Mouse (Mus musculus): Measurements from ENCODE around the gene Acvrl1. TPM values are rescaled to one million over a fixed set of nuclear protein-coding genes. Genes with fewer than 3 reads are reported as not detected.
"Not testable (repeated sequence)": the region's sequence is repeated elsewhere in the genome, so short reads cannot be mapped to it uniquely, and the experiment has no call there.

The Acvrl1 gene
- total RNA-seq, 4 experiments from 2014 or later: 14.5 to 24.7 (median 21.5) TPM

DNA sequence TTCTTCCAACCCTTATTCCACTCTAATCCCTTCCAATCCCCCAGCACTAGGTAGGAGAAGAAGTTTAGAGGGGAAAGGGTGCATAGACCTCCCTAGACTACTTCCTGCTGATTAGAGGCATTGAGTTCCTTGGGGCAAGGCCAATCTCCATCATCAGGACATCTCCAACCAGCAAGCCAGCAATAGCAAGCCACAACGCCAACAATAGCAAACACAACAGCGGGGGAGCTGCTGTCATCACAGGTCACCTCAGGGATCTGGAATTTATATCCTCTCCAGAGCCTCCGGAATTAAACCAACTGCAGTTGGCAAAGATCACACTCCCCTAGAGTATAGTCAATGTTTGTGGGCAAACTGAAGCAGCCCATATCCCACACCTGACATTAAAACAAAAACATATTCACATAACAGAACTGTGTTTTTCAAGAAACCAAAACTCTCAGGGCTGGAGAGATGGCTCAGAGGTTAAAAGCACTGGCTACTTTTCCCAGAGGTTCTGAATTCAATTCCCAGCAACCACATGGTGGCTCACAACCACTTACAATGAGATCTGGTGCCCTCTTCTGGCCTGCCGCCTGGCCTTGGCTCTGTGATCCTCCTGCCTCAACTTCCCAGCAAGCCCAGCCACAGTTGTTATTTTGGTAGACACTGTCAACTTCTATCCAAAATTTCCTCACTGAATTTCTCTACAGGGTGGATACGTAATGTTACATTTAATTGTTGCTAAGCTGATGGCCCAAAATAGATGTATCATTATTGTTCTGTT lies 20.2 kb upstream of the Acvrl1 start:
- no peak for DNase-seq

DNA sequence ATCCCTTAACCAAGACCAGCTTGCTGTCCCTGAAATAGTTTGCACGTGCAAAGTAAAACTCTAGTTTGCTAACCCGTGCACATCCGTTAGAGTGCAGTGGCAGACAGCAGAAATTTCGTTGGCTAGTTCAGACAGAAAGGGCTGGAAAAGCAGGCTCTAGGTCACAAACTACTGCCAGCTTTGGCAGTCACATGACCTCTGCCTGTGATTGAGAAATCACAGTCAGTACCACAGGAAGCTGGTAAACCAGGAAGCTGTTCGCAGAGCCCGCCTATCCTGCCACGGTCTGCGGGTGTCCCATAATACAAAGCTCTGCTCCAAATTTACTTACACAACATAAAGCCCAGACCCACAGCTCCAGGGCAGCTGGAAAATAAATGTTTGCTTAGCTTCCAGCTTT lies 15.1 kb upstream of the Acvrl1 start:
- peak; percentile 53 for DNase-seq

DNA sequence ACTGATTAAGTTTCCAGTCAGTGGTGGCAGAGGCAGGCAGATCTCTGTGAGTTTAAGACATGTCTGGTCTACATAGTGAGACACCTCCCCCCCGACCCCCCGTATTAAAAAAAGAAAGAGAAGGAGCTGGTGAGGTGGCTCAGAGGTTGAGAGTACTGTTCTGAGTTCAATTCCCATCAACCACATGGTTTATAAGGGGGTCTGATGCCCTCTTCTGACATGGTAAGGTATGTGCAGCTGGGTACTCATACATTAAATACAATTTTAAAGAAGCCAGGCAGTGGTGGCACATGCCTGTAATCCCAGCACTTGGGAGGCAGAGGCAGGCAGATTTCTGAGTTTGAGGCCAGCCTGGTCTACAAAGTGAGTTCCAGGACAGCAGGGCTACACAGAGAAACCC lies 14.5 kb upstream of the Acvrl1 start:
- not testable (repeated sequence) for DNase-seq

DNA sequence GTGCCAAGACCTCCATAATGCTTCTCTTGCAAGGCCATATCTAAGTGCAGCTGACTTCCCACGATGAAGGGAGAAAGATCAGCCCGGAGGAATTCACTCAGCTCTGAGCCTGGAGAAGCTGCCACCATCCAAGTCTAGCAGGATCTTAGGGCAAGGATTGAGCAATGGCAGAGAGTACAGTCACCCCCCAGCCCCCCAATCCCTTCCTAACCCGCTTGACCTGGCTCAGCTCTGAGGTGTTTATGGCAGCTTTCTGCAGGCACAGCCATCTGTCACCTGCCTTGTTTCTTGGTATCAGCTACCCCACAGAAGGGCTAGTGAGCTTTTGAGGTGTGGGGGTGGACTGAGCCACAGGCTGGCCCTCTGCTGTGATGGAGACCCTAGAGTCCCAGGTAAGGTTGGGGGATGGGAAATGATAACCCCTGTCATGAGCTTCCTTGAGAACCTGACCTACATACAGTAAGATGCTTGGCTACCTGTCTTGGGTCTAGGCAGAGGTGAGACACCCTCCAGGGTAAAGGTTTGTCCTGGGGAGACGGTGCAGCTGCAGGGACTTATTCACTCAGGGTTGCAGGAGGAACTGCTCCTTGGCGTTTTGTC lies 12.7 kb upstream of the Acvrl1 start, which contains the start of gene Ankrd33:
TSS of gene Ankrd33 (plus strand) at position 245 of the 600 bp plus-strand sequence.
- no peak for DNase-seq

DNA sequence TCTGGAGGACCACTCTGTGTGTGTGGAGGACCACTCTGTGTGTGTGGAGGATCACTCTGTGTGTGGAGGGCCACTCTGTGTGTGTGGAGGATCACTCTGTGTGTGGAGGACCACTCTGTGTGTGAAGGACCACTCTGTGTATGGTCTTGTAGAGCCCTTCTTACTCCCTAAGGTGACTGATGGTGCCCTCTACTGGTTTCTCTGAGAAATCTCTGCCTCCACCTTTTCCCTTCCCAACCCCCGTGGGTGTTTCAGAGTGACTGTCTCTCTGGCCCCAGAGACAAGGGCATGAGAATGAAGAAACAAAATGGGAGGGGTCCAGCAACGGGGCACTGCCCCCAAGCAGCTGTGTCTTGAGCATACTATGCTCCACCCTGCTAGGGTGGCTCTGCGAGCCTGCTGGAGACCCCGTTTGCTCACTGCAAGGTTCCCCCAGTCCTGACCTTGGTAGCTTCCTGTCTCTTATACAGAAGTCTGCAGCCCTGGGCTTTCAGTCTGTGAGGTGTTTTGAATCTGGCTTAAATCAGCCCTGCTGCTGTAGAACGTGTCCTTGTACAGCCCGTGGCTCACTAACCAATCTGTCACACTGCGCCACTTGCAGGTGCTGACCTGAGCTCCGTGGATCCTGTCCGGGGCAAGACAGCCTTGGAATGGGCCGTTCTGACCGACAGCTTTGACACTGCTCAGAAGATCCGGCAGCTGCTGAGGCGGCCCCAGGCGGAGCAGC lies 9.8 kb upstream of the Acvrl1 start:
- no peak for DNase-seq

DNA sequence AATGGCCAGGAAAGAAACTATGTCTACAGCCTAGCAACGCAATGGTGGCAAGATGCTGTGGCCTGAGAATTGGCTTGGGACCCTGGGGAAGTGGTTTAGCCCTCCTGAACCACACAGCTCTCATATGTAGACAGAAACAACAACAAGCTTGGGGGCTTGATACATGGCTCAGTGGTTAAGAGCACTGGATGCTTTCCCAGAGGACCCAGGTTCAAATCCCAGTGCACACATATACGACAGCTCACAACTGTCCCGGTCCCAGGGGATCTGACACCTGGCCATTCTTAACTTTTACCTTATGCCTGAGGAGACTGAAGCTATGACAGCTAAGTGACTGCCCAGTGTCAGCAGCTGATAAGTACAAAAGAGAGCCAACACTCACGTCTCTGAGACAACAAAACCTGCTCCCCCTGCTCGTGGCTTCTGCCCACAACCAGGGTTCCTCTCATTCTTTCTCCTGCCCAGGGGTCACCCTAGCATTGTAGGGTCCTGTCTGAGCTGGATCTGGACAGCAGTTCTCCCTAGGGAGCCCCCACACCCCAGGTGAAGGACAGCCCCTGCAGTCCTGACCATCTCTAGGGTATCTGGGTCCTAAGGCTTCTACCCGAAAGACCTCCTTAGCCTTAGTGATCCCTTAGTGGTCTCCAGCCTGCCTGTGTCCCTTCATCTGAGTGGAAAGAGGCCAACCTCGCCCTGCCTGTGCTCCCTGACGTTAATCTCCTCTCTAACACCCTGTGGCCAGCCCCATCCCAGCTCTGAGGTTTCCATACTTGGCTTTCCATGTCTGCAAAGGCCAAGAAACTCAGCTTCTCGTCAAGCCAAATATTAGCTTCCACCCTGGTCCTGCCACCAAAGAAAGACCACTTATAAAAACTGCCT lies 6.7 kb upstream of the Acvrl1 start:
- DNase-seq: no peak

DNA sequence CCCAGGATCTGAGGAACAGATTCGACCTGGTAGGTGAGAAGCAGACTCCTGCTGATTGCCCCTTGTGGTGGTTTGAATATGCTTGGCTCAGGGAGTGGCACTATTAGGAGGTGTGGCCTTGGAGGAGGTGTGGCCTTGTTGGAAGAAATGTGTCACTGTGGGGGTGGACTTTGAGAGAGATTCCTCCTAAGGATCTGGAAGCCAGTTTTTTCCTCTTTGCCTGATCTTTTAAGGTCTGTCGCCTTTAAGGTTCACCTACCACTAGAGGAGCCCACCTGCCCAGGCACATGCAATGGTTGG lies 6.1 kb upstream of the Acvrl1 start:
- no peak for DNase-seq

DNA sequence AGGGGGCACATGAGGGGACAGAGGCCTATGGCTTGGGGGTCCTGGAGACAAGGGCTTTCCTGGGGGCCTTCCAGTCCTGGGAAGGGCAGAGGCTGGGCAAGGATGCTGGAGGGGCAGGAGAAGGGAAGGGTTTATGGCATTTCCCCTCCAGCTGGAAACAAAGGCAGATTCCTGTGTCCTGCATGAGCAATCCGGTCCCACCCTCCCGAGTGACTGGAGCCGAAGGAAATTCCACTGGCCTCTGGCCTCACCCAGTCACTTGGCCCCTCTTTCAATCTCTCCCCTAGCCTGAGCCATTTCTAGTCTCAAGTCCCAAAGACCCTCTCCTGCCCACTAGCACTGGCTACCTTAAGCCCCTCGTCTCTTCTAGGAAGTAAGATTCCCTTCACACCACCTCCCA lies 5.1 kb upstream of the Acvrl1 start:
- no peak for DNase-seq

DNA sequence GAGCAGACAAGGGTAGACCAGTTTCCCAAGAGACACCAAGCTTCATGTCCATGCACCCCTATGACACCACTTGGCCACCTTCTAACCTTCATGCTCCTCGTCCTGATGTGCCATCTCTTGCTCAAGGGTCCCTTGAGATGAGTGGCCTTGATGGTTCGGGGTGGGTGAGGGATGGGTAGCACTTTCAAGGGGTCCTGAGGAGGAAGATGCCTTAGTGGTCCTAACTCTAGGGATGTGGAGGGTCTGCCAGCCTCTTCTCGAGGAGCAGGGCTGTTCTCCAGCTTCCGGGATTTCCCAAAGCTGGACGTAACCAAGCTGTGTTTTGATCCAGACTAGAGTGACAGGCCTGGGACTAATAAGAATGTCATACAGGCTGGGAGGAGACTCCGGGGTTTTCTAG lies 2.8 kb upstream of the Acvrl1 start:
- no peak for DNase-seq

DNA sequence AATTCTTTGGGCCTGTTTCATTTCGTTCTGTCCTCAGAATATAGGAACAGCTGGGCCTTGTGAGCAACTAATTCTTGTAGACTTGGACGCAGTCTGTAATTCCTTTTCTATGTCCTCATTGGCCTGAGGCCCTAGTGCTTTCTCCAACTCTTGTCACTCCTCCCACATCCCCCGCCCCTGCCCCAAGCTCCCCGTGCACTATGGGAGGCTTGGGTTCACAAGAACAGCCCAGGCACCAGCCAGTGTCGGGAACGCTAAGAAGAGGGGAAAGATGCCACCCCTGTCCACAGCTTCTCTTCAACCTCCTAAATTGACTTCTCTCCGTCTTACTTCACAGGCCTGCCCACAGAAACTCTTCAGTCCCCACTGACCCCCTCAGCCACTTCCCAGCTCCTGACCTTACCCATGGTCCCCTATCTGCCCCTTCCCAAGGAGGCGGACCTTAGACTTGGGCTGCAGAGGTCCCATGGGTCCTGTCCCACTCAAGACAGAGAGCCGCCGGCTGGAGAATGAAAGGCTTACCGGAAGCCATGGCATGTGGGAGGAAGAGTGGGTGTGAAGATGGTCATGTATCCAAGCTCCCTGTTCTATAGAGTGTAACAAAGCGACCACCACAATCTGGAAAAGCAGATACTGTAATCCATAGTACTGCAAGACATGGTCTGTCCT lies 1.3 kb upstream of the Acvrl1 start:
- no peak for DNase-seq

DNA sequence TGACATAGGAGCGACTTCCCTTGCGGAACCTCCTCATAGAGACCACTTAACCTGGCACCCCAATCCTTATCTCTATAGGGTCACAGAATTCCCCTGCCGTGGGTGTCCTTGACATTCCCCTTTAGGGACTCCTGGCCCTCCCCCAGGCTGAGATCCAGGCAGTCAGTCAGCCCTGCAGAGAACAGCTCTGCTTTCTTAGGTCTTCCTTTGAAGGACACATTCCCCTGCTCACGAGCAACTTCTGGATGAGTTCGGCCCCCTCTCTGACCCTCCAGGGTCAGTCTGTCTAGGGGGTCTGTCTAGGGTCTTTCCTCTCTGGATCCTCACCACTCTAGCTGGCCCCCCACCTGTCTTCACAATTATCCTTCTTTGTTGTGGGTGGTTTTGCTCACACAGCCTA lies 1.1 kb downstream of the Acvrl1 start:
- DNase-seq: no peak

DNA sequence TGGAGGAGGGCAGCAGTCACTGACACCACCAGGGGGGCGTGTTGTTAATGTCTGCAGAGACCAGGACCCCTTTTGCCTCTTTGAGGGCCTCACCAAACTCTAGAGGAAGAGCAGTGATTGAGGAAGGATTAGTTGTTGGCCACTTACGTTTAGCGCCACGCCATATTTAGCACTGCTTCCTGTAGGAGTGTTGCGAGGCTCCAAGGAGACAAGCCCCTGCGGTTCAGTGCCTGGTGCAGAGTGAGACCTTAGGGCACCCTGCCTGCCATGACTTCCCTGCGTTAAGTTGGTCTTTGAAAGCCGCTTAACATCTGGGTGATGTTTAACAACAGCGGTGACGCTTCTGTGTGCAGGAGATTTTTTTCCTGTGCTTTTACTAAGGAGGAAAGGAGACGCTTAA lies 3.2 kb downstream of the Acvrl1 start:
- DNase-seq: no peak

DNA sequence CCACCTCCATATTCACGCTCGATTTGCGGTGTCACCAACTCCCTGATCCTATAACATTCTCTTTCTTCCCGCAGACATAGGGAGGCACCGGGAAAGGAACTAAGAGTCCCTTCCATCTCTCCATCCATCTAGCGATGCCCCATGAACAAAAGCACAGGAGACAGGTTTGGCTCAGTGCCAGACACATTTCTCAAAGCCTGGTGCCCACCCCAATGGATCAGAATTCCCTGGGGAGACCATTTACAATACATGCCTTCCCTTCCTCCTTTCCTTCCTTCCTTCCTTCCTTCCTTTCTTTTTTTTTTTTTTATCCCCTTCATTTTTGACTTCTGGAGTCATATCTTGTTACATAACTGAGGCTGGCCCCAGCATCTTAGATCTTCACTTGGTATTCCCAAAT lies 3.7 kb downstream of the Acvrl1 start:
- no peak for DNase-seq

DNA sequence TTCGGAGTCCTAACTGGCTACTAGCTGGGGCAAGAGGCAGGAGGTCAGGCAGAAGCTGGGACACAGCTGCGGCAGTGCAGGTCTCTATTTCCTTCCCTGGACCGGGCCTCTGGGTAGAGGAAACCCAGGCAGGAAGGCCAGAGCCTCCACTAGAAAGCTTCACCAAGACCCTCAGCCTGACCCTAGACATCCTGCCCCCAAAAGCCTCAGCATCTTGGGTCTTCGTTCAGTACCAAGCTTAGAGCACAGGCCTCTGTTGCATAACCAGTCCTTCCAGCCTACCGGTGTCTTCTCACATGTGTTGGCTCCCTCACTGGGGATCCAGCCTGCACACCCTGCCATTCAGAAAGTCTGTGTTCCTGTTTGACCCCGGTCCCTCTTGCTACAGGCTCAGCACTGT lies 4.4 kb downstream of the Acvrl1 start:
- DNase-seq: no peak

DNA sequence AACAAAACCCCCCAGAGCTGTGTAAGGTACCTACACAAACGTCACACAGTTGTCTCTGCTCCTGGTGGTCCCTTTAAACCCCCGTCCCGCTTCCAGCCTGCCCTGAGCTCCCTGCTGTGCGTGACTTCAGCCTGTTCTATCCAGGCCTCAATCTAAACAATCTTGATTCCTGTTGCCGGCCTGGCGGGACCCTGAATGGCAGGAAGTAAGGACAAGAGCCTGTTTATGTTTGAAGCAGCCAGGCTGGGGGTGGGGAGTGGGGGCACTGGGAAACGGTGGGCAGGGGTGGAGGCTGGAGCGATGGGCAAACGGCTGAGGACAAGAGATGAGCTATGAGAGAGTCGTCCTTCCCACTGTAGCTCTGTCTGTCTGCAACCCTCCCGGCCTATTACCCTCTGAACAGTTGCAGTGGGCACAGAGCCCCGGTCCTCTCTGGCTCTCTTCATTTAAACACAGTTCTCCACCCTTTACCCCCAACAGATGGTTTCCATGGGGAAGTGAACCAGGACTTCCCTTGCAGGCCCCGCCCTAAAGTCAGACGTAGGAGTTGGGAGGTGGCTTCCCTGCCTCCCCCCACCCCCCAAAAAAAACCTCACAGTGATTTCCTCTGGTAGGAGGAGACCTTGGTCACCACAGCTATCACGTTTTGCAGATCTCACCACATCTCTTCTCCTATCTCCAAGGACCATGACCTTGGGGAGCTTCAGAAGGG lies 5.8 kb downstream of the Acvrl1 start:
- DNase-seq: no peak

DNA sequence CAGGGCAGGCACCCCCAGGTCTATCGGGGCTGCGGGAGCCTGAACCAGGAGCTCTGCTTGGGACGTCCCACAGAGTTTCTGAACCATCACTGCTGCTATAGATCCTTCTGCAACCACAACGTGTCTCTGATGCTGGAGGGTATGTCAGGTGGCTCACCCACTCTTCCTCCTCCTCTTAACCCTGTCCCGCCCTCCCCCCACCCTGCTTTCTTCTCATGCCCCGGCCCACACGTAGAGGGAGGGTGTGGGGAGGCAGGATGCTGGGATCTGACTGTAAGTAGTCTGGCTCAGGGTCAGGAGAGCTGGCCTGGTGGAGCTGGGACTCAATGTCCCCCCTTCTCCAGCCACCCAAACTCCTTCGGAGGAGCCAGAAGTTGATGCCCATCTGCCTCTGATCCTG lies 7.1 kb downstream of the Acvrl1 start:
- no peak for DNase-seq

DNA sequence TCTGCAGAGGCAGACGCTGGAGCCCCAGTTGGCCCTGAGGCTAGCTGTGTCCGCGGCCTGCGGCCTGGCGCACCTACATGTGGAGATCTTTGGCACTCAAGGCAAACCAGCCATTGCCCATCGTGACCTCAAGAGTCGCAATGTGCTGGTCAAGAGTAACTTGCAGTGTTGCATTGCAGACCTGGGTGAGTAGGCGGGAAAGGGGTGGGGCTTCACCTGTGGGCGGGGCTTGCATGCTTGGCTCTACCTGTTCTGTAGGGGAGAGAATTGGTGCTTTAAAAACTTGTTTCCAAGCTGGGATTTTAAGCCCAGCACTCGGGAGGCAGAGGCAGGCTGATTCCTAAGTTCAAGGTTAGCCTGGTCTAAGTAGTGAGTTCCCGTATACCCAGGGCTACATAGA lies 9.1 kb downstream of the Acvrl1 start:
- DNase-seq: no peak

DNA sequence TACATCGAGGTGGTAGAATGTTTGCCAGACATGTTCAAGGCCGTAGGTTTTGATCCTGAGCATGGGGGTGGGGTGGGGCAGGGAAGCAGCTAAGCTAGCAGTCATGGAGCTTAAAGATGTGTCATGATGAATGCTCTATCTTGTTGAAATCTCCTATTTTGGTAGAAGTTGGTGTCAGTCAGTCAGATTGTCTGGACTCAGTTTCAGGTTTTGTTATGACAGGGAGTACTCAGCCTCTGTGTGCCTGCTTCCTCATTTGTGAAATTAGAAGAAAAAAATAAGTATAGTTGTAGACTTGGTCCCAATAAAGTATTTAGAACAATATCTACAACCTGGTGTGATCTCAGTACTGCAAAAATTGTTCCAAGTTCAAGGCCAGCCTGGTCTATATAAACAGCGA lies 10.4 kb downstream of the Acvrl1 start:
- no peak for DNase-seq

DNA sequence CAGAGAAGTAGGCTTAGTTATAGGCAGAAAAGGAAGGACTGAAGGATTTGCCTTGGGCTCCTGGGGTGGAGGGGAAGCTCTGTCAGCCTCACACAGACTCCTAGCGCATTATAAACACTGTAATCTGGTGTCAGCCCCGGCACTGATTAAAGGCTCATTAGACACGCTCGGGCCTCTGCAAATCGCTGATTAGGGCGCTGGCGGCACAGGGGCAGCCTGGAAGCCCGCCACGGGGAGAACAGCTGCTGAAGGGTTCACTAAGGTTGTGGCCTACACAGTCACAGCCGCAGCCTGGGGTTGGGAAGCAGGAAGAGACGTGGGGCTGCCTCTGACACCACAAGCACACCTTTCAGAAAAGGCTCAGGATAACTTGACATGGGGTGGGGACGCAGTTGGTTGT lies 11.6 kb downstream of the Acvrl1 start:
- DNase-seq: no peak

DNA sequence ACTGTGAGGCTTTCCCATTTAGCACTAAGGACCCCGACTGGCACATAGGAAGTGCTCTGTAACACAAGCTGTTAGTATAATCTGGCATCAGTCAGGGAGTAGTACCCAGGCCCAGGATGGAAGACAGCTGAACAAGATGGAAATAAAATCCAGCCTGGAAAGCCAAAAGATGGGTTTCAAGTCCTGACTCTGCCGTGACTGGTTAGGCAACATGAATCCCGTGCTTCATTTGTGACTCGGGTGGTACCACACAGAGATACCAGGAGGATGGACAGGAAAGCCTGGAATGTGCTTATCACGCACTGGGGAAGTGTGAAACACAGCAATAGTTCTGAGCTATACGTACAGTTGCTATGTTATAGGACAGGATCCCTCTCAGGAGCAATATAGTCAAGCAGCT lies 12.3 kb downstream of the Acvrl1 start:
- DNase-seq: no peak

DNA sequence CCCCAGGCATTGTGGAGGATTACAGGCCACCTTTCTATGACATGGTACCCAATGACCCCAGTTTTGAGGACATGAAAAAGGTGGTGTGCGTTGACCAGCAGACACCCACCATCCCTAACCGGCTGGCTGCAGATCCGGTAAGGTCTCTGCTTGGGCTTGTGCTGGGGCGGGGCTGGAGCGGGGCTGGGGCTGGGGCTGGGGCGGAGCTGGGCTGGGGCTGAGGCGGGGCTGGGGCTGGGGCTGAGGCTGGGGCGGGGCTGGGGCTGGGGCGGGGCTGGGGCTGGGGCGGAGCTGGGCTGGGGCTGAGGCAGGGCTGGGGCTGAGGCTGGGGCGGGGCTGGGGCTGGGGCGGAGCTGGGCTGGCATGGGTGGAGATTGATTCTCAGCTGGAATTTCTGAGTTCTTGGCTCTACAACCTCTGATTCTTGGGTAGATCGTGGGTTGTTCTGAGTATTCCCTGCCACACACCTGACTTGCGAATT lies 12.8 kb downstream of the Acvrl1 start:
- DNase-seq: no peak

DNA sequence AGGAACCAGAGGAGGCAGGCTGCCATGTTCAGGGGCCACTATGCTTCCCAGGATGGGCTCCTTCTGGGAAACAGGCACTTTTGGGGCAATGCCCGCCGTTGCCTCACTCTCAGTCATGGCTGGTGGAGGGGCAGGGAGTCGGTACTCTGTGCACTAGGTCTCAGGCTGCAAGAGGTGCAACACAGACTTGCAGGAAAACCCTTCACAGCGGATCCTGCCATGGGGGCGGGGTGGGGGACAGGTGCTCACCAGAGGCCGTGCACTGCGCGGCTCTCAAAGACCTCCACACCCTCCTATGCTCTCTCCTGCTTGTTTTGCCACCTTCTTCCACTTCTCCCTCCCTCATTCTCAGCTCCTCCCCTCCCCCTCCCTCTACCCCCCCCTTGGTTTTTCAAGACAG lies 14.3 kb downstream of the Acvrl1 start:
- no peak for DNase-seq
